Mouse (Mus musculus) central nervous system, embryonic 18 days (tissue): ENCODE results near the gene Amt. TPM values are rescaled to one million over a fixed set of nuclear protein-coding genes. Genes with fewer than 3 reads are reported as not detected.

Experiments used
- polyA plus RNA-seq: library from polyadenylated mRNA; depleted of rRNA; stranded (reverse); fragments of >200 nt; gene quantifications from 2 replicates; pipeline ENCODE4 v1.2.3, GENCODE M21; 2012; rRNA removed

Amt gene
- polyA plus RNA-seq, result 62.3 and 64.8 TPM in 2 replicates

DNA sequence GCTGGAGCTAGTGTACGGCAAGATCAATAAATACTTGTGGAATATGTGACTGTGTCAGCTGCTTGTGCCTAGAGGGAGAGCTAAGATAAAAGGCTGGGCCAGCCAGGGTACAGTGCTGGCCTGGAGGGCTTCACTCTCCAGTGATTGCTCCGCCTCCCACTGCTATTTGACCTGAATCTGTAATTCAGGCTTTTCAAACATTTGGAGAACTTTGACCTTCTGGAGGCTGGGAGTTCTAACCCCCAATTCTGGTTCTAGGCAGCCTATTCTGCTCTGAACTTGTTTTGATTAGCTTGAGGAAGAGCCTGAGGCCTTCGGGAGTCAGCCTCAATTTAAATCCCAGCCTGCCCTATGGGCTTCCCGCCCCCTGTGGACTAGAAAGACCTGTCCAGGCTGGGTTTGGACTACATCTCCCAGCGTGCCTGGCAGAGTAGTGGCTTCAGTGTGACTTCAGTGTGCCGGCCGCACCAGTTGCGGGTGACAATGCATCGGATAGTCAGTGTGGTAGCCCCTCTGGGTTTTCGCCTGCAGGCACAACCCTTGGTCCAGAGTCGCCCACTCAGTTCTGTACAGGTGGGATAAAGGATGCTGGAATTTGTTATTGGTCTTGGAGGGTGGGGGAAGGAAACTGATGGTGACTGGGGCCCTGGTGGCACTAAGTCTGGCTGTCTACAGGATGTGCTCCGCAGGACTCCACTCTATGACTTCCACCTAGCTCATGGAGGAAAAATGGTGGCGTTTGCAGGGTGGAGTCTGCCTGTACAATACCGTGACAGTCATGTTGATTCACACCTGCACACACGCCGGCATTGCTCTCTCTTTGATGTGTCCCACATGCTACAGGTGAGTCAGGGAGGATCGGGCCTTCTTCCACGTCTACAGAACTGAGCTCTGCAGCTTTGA, at the start of gene Amt:
Gene Amt (plus strand): TSS at position 401 of the 903 bp plus-strand sequence.

GRCm38 (mm10) chr9:108263690-108264190, 32.9 kb upstream of the Amt start, which contains the start of gene Dag1:
Dag1 (minus strand) TSS chr9:108263958.

DNA sequence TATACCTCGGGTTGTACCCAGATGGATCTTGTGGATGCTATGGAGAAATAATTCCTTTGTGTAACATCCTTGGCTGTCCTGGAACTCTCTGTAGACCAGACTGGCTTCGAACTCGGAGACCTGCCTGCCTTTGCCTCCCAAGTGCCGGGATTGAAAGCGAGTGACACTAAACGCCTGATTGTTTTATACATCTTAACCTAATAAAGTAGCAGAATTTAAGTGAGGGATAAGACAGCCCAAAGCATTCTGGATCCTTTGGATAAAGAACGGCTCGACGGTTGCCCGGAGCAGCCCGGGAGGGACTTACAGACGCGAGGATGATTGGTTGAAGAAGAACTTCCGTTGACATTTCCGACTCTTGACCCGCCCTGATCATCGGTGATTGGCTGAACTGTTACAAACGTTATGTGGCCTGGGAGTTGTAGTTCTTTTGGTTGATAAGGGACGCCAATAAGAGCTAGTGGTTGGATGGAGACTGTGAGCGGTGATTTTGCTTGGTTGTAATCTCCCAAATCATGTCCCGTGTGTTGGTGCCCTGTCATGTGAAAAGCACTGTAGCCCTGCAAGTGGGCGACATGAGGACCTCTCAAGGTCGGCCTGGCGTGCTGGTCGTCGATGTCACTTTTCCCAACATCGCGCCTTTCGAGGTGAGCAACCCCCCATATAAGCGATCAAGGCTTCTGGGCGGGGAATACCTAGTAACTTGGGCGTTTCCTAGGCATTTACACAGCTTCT, 6.5 kb upstream of the Amt start, which contains the start of gene Nicn1:
Gene Nicn1 (plus strand): TSS at position 414 of the 735 bp plus-strand sequence.

DNA sequence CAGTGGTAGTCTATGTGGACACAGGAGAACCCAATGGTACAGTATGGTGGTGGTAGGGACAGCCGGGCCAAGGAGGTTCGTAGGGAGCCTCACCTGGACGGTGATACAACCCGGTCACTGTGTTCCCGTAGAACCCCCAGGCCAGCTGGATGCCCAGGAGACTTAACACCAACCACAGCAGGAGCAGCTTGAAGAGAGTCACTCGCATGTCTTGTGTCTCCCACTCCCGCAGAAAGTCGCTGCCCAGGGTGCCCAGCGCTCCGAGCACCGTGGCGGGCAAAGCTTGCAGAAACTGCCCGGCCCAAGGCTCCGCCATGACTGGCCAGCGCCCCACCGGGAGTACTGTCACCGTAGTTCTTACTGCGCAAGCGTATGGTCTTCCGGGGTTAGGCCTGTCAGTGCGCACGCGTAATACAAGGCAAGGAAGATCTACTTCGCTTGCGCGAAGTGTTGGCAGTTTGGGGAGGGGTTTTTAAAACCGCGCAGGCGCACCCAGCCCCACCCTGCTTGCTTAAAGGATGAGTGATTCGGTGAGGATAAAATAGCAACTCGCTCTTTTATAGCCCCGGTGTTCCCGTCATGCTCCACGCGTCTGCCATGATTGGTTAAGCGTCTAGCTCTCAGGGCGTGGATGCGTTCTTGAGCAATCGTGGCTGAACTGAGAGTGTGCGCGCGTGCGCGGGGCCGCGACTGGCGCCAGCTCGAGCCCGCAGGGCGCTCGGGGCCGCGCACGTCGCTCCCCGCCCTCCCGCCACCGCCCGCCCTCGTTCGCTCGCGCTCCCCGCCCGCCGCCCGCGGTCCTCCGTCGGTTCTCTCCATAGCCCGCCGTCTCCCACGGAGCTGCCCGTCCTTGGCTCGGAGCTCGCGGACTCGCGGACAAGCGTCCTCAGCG, 9.2 kb downstream of the Amt start, which contains the start of the genes Rhoa and Tcta:
Gene Rhoa (plus strand): TSS at position 501 of the 892 bp plus-strand sequence.
Gene Tcta (minus strand): TSS at position 532 of the 892 bp plus-strand sequence.

GRCm38 (mm10) chr9:108338886-108339781, 42.5 kb downstream of the Amt start, which contains the start of gene Gpx1:
Gpx1 (plus strand) TSS chr9:108338903.

DNA sequence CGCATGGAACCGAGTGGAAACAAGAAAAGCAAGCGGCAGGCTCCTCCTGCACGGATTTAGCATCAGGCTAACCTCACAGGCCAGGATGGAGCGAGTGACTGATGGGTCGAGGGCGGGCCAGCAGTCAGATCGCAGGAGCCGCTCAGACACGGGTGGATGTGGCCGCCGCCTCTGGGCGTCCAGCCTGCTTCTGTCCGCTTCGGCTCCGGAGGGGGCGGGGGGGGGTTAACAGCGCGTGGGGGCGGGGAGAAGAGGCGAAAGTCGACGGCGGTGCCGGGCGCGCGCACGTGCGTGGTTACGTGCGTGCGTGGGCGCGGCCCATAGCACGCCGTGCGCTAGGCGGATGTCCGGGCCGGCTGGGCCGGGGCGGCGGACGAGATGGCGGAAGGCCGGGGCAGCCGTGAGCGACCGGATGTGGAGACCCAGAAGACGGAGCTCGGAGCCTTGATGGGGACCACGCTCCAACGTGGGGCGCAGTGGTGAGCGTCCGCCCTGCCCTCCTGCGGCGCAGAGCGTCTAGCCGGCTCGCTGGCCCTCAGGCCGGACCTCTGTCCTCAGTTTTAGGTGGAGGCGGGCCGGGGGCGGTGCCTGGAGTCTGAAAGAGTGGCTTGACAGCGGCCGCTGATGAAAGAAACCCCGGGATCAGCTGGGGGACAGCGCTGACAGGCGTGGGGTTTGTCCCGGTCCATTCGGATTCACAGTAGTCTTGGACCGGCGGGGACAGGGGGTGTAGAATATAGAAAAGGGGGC, 51.1 kb downstream of the Amt start, which contains the start of gene Usp4:
Gene Usp4 (plus strand): TSS at position 314 of the 750 bp plus-strand sequence.

Other genes with a start within 250 kb of the Amt start
- gene Gmppb, start 247.6 kb upstream of the Amt start, polyA plus RNA-seq, result 13.7 and 14.8 TPM in 2 replicates
- 1.8 and 2.4 TPM in 2 replicates for gene Amigo3, start 243.7 kb upstream of the Amt start, polyA plus RNA-seq
- gene Mst1, start 216.4 kb upstream of the Amt start, polyA plus RNA-seq, result 0.08 TPM in 1 of 2 replicates, not detected in the other
- gene Rnf123, start 213.5 kb upstream of the Amt start, polyA plus RNA-seq, result 69.5 and 73.6 TPM in 2 replicates
- gene Apeh, start 202.2 kb upstream of the Amt start, polyA plus RNA-seq, result 47.2 and 50.7 TPM in 2 replicates
- 20.1 and 25.7 TPM in 2 replicates for gene Bsn, start 106.5 kb upstream of the Amt start, polyA plus RNA-seq
- gene Dag1, start 32.9 kb upstream of the Amt start, polyA plus RNA-seq, result 33.7 and 34.6 TPM in 2 replicates
- gene Nicn1, start 6.4 kb upstream of the Amt start, polyA plus RNA-seq, result 104 and 128 TPM in 2 replicates
- 143 and 147 TPM in 2 replicates for gene Rhoa, start 9.3 kb downstream of the Amt start, polyA plus RNA-seq
- gene Tcta, start 9.3 kb downstream of the Amt start, polyA plus RNA-seq, result 34.3 and 38.3 TPM in 2 replicates
- gene Gpx1, start 42.0 kb downstream of the Amt start, polyA plus RNA-seq, result 311 and 335 TPM in 2 replicates
- gene Usp4, start 51.0 kb downstream of the Amt start, polyA plus RNA-seq, result 124 and 135 TPM in 2 replicates
- gene 1700102P08Rik, start 96.0 kb downstream of the Amt start, polyA plus RNA-seq, result 3.3 and 3.5 TPM in 2 replicates
- 2.2 and 2.7 TPM in 2 replicates for gene Ccdc36, start 131.6 kb downstream of the Amt start, polyA plus RNA-seq
- gene BC048562, start 139.6 kb downstream of the Amt start, polyA plus RNA-seq, result not detected in 2 replicates
- 32.4 and 35.2 TPM in 2 replicates for gene Ccdc71, start 163.7 kb downstream of the Amt start, polyA plus RNA-seq
- gene Klhdc8b, start 164.7 kb downstream of the Amt start, polyA plus RNA-seq, result 67.4 and 67.8 TPM in 2 replicates
- gene Lamb2, start 182.9 kb downstream of the Amt start, polyA plus RNA-seq, result 25.1 and 35.7 TPM in 2 replicates
- gene Usp19, start 193.7 kb downstream of the Amt start, polyA plus RNA-seq, result 131 and 138 TPM in 2 replicates
- 120 and 140 TPM in 2 replicates for gene Qars, start 210.9 kb downstream of the Amt start, polyA plus RNA-seq
- gene Qrich1, start 220.0 kb downstream of the Amt start, polyA plus RNA-seq, result 135 and 137 TPM in 2 replicates